Mouse (Mus musculus) cerebellum, postnatal 4 days (tissue): ENCODE results near the gene Gmcl1.
A peak's percentile ranks its signal among the peaks of the same experiment; 100 is the strongest.

ENCODE experiments used
- DNase-seq, 2 experiments: peaks; one replicate each; pipeline ENCODE4 v3.0.0; 2022; ENCODE audit warnings: low spot score in 2 of 2, mixed read lengths in 1 of 2

The Gmcl1 gene

GRCm38 (mm10) chr6:86733183-86733876 is at the start of gene Gmcl1:
TSS of gene Gmcl1 (minus strand) at chr6:86733383.
- DNase-seq = peak; percentile 85 to 93

DNA sequence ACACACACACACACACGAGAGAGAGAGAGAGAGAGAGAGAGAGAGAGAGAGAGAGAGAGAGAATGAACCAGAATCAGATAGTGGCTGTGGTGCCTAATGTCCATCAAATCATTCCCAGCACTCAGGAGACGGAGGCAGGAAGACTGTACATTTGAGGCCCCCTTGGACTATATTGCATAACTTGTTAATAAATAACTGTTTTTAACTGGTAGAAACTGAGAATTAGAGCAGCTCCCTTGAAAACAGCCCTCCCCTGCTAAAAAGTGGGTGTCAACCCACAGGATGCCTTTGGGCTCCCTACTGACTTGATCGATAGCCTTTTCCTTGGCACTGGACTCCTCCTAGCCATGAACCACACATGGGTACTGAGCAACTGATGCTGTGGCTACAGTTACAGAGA is 49.2 kb upstream of the Gmcl1 start:
- DNase-seq = no peak

GRCm38 (mm10) chr6:86781361-86781957 is 48.3 kb upstream of the Gmcl1 start:
- no peak for DNase-seq

- no peak for DNase-seq
Observed at GRCm38 (mm10) chr6:86778910-86779594, 45.9 kb upstream of the Gmcl1 start.

DNA sequence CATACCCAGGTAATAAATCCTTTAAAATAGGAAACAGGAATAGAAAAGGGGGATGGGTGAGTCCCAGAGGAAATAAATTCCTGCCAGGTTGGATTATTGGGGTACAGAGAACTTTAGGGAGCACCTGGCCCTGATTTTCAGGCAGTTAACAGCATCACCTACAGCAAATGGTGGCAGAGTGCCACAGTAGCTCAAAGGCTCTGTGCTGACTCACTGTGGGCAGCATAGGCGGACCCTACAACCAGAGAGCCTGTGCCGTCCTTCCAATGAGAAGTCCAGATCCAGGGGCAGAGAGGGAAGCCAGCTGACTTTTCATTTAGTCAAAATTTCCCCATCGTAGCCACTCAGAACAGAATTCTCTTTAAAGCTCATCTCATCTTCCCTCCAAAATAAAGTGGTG is 44.0 kb upstream of the Gmcl1 start:
- no peak for DNase-seq

DNA sequence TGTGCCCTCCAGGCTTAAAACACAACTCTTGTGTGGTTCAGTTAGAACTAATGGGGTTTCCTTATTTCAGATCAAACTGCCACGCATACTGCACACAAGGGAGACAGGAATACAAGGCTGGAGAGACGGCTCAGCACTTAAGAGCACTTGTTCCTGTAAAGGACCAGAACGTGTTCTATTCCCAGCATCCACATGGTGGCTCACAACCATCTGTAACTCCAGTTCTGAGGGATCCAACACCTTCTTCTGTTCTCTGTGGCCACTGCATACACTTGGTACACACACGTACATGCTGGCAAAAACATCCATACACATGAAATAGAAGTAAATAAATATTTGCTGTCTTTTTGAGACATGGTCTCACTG is 43.5 kb upstream of the Gmcl1 start:
- DNase-seq = no peak

DNA sequence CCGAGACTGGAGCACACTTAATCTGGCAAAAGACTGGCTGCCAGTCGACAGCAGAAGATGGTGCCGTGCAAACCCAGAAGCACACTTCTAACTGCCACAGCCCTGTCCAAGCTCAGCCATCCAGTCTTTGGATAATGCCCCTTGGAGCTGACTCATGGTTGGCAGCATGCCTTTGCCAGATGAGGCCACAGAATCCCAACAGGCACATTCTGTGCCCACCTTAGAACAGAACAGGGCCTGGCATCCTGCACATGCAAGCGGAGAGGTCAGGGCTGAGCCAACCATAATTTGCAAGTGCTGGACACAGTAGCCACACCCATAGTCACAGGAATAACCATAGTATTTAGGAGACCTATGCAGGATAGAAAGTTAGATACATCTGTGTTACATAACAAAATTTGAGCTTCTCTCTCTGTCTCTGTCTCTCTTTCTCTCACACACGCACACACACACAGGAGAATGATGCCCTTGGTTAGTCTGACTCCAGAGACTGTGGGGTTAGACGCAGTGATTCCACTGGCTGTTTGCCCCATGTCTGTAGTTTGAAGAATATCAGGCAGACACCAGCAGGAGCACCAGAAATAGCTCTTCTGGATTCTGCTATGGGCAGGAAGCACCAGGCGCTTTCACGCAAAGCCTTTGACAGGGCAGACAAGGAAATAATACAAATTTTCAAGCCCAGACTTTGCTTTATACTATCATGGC is 43.0 kb upstream of the Gmcl1 start:
- DNase-seq = no peak

DNA sequence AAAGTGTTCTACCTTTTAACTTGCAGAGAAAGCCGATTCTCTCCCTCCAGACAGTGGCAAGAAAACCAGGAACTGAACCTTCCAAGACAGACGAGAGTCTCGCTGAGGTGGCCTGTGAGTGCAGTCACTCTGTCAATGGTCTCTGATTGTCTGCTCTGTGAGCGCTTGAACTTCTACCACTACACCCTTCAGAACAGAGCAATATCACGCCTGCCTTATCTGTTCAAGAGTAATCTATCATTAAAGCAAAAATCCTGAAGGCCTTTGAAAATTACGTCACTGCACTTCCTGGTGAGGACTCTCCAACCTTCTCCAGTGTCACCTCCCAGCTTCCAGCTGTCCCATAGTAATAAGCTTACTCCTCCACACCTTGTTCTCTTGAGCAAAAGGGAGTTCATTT is 41.8 kb upstream of the Gmcl1 start:
- DNase-seq = no peak

GRCm38 (mm10) chr6:86773830-86774229 is 40.6 kb upstream of the Gmcl1 start:
- DNase-seq = no peak

DNA sequence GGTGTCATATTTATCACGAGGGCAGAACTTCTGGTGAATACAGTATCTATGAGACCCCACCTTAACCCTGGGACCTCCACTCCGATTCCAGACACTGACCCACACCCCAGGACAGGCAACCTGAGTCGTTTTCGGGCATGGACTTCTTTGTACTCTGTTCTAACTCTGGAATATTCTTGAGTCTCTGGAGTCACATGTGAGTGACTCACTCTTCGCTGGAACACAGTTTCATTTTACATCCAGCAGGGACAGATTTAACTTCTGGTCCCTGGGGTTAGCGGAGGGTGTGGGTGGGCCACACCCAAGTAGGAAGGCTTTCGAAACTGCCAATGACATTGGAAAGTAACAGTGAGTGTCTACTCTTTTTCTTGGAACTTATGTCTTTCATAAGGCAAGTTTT is 39.4 kb upstream of the Gmcl1 start:
- no peak for DNase-seq

GRCm38 (mm10) chr6:86768938-86769337 is 35.8 kb upstream of the Gmcl1 start:
- no peak for DNase-seq

- DNase-seq = no peak
Observed at GRCm38 (mm10) chr6:86768186-86768776, 35.1 kb upstream of the Gmcl1 start.

DNA sequence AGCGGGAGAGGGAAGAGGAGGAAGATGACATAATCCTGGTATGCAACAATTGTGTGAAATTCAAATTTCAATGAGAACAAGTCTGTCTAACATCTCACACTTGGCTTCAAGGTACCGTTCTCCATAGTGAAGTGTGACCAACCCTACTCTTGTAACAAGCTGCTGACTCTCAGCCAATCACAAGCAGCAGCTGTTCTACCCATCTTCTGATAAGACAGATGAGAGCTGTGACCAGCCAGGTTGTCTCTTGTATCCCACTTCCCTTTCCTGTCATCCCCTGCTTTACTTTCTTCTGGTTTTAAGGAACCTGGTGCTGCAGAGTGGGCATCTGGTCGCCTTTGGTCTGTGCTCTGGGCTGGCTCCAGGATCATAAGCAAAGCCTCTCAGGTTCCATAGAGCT is 34.3 kb upstream of the Gmcl1 start:
- DNase-seq = no peak

GRCm38 (mm10) chr6:86765637-86766059 is 32.5 kb upstream of the Gmcl1 start:
- no peak for DNase-seq

DNA sequence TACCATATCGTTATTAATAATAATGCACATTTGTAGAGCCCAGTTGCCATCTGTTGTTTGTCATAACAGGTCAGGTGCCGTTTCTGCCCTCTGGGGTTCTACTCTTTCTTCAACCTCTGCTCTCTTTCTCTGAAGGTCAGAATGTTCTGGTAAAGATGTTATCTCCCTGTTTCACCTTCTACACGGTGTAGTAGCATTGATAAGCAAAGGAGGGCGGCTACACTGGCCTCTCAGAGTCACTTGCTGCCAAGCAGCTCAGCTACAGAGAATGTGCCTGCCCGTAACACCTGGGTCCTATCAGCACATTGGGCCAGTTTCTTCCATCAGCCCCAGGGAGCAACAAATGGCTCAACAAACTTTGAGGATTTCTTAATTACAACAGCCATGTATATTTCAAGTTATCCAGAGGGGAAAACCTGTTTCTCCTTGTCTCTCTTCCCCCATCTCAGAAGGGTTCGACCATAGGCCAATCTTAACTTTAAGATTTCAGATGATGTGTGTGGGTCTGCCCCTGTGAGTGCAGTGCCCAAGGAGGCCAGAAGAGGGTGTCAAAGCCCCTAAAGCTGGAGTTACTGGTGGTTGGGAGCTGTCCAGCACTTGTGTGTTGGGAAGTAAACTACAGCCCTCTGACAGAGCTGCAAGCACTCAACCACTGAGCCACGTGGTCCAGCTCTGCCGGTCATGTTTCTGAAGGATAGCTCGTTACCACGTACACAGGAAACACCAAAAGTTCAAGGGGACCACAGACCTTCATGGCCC is 21.1 kb upstream of the Gmcl1 start:
- no peak for DNase-seq

GRCm38 (mm10) chr6:86752843-86753485 is 19.8 kb upstream of the Gmcl1 start:
- DNase-seq = no peak

DNA sequence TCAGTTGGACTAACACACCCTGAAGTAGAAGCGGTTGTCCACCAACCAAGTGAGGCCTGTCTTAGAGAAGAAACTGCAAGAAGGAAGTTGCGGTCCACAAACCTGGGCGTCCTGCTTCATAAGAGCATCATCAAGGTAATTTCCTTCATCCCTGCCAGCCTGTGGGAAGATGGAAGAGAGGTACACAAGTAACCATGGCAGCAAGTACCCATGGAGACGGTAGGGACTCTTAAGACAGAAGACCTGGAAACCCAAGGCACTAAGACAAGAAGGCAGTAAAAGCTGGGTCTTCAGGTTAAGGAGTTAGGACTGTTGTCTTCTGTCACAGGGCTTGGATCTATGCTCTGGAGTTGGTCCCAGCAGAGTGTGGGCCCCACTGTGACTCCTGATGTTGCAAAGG is 17.8 kb upstream of the Gmcl1 start:
- no peak for DNase-seq

- no peak for DNase-seq
Observed at GRCm38 (mm10) chr6:86749817-86750216, 16.6 kb upstream of the Gmcl1 start.

DNA sequence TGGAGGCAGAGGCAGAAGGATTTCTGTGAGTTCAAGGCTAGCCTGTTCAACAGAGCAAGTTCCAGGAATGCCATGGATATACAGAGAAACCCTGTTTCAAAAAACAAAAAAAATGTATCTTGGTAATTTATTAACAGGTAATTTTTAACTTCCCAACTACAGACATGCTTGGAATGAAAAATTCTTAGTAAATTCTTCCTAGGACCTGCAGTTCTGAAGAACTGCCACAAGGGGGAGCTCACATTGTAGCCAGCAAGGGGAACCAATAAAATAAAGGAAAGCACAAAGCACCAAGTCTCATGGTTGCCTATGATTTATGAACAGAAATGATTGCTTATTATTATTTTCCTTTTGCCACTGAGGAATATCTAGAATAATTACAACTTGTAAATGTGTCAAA is 14.0 kb upstream of the Gmcl1 start:
- DNase-seq = peak in 1 of 2 experiments; percentile 43

DNA sequence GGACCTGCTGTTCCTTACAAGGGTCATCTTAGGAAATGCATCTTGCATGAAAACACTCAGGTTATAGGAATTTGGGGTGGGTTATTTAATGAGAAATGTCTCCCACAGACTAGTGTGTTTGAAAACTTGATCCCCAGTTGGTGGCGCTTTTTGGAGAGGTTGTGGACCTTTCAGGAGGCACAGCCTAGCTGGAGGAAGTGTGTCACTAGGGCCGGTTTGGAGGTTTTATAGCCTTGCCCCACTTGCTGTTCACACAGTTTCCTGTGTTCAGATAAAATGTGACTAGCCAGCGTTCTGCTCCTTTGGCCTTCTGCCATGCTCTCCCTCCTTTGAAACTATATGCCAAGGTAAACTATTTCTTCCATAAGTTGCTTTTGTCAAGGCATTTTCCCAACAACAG is 7.5 kb upstream of the Gmcl1 start:
- no peak for DNase-seq

DNA sequence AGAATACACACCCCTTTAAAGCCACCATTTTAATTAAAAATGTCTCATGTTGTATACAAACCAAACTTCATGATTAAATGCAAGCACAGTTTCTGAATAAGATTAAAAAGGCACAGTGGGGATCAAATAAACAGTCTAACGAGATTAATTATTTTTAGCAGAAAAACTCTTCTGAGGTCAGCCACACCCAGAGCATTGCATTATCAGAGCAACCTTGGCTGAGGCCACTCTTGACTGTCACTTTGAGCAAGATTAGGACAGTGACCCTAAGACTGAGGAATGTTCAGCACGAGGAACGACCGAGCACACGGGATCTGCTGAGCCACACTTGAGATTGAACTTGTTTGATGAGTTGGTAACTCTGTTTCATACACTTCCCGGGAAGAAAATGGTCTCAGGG is 3.6 kb upstream of the Gmcl1 start:
- no peak for DNase-seq
